ENCODE assay signal across 10 mouse cellular contexts in genomic region chr10:45873805-45874780, GRCm38 (mm10).
DNase-seq lines count a peak whose midpoint lies in the region; ATAC-seq lines count a peak whose summit lies in the region.
"Had no signal": no experiment of that assay in that cellular context is flagged by ENCODE, and none has a peak within 500 bp of the region (broad histone marks: within the 10 kb centered on the region; RNA-seq: fewer than 3 reads in every experiment).

No protein-coding gene starts in this region.

- DNase-seq in heart, postnatal 14 days: no peak
- DNase-seq in midbrain, embryonic 11.5 days (ENCODE audit: low spot score, missing footprints): peak; percentile 81
- no peak for DNase-seq in midbrain, embryonic 10.5 days (ENCODE audit: low spot score)
- DNase-seq in kidney, postnatal 14 days: peak; percentile 41
- DNase-seq in yolk sac, embryonic 10.5 days (ENCODE audit: low spot score): peak; percentile 22
- no peak for DNase-seq in layer of hippocampus, adult 9-11 months
- no peak for DNase-seq in liver, embryonic 11.5 days (ENCODE audit: low spot score)
- DNase-seq: B cell, adult 2 months; retina, postnatal 1 day had no signal

- 0 out of 2 replicates have a peak, but pooled peaks cover 2% of the 10 kb centered on the region for H3K9me3 ChIP-seq in heart, embryonic 12.5 days (replicated peaks)
- H3K9me3 ChIP-seq in midbrain, embryonic 11.5 days (ENCODE audit: control insufficient read depth, low read length): no peaks in the 10 kb centered on the region
- H3K9me3 ChIP-seq in midbrain, embryonic 10.5 days (replicated peaks): 0 out of 2 replicates have a peak, but pooled peaks cover 2% of the 10 kb centered on the region
- H3K9me3 ChIP-seq in liver, embryonic 11.5 days (ENCODE audit: control insufficient read depth, low read length): no peaks in the 10 kb centered on the region

- H3K9ac ChIP-seq in heart, embryonic 12.5 days: no peak overlapping the region
- no peak overlapping the region for H3K9ac ChIP-seq in midbrain, embryonic 11.5 days (ENCODE audit: low read length)
- no peak overlapping the region for H3K9ac ChIP-seq in liver, embryonic 11.5 days (ENCODE audit: low read depth, low read length)

- H3K27ac ChIP-seq in heart, embryonic 12.5 days (ENCODE audit: poor library complexity, severe bottlenecking): no peak overlapping the region
- no peak overlapping the region for H3K27ac ChIP-seq in midbrain, embryonic 11.5 days (ENCODE audit: low read depth, low read length)
- no peak overlapping the region for H3K27ac ChIP-seq in midbrain, embryonic 10.5 days (replicated peaks)
- no peak overlapping the region for H3K27ac ChIP-seq in liver, embryonic 11.5 days (ENCODE audit: low read depth, low read length)

- 66% methylated on average over 14 of the region's 14 CpGs for WGBS in heart, embryonic 12.5 days
- WGBS in midbrain, embryonic 11.5 days: 68% methylated on average over 14 of the region's 14 CpGs
- 71% methylated on average over 14 of the region's 14 CpGs for WGBS in midbrain, embryonic 10.5 days
- WGBS in liver, embryonic 11.5 days: 75% methylated on average over 14 of the region's 14 CpGs

- no peak overlapping the region for H3K4me3 ChIP-seq in heart, embryonic 12.5 days
- H3K4me3 ChIP-seq in midbrain, embryonic 11.5 days (ENCODE audit: low read depth, low read length): no peak overlapping the region
- no peak overlapping the region for H3K4me3 ChIP-seq in midbrain, embryonic 10.5 days
- no peak overlapping the region for H3K4me3 ChIP-seq in liver, embryonic 11.5 days (ENCODE audit: low read depth, low read length)

- H3K4me2 ChIP-seq in heart, embryonic 12.5 days: peak overlapping the region; percentile 21; the same call in 1 of the 2 replicates
- H3K4me2 ChIP-seq in midbrain, embryonic 11.5 days: no peak overlapping the region
- H3K4me2 ChIP-seq in liver, embryonic 11.5 days: no peak overlapping the region

- H3K27me3 ChIP-seq in heart, embryonic 12.5 days (replicated peaks): no peaks in the 10 kb centered on the region
- H3K27me3 ChIP-seq in midbrain, embryonic 11.5 days (ENCODE audit: control insufficient read depth, insufficient read depth, low read length): no peaks in the 10 kb centered on the region
- H3K27me3 ChIP-seq in midbrain, embryonic 10.5 days (ENCODE audit: low read depth, poor library complexity, severe bottlenecking): no peaks in the 10 kb centered on the region
- H3K27me3 ChIP-seq in liver, embryonic 11.5 days (replicated peaks; ENCODE audit: control insufficient read depth, insufficient read depth, low read length): no peaks in the 10 kb centered on the region

- H3K36me3 ChIP-seq in heart, embryonic 12.5 days: no peaks in the 10 kb centered on the region
- no peaks in the 10 kb centered on the region for H3K36me3 ChIP-seq in midbrain, embryonic 11.5 days (ENCODE audit: control insufficient read depth, insufficient read depth, low read length)
- no peaks in the 10 kb centered on the region for H3K36me3 ChIP-seq in midbrain, embryonic 10.5 days
- no peaks in the 10 kb centered on the region for H3K36me3 ChIP-seq in liver, embryonic 11.5 days (ENCODE audit: control insufficient read depth, insufficient read depth, low read length)

- H3K4me1 ChIP-seq in heart, embryonic 12.5 days (replicated peaks): no peaks in the 10 kb centered on the region
- peaks cover 4% of the 10 kb centered on the region; the same call in 1 of the 2 replicates for H3K4me1 ChIP-seq in midbrain, embryonic 11.5 days (ENCODE audit: control insufficient read depth, insufficient read depth, low read length)
- peaks cover 9% of the 10 kb centered on the region; the same call in 1 of the 2 replicates for H3K4me1 ChIP-seq in midbrain, embryonic 10.5 days
- no peaks in the 10 kb centered on the region for H3K4me1 ChIP-seq in liver, embryonic 11.5 days (replicated peaks; ENCODE audit: control insufficient read depth, insufficient read depth, low read length)

- no peak for ATAC-seq in heart, embryonic 12.5 days (ENCODE audit: insufficient number of reproducible peaks, low FRiP score)
- peak; percentile 62 for ATAC-seq in midbrain, embryonic 11.5 days (ENCODE audit: low FRiP score)
- ATAC-seq in liver, embryonic 11.5 days (replicated peaks; ENCODE audit: low FRiP score): no peak

- intact Hi-C loops in heart, postnatal 14 days (cut with DNase I): no loop called here

Comparison
In these comparisons a context has a peak if more than half of its experiments do, and no peak if none do; other contexts are left out.
1. DNase-seq: peak in midbrain, embryonic 11.5 days (single experiment), kidney, postnatal 14 days (single experiment) and yolk sac, embryonic 10.5 days (single experiment); none in heart, postnatal 14 days (0 of 2), midbrain, embryonic 10.5 days (single experiment), layer of hippocampus, adult 9-11 months (single experiment) and liver, embryonic 11.5 days (single experiment).